In genomic region chr7:25274571-25274970, GRCm38 (mm10) we compare ENCODE assay signal across 10 mouse cellular contexts. TPM values are rescaled to one million over a fixed set of nuclear protein-coding genes. Genes with fewer than 3 reads are reported as not detected.
A peak's percentile ranks its signal among the peaks of the same experiment; 100 is the strongest.
DNase-seq lines count a peak whose midpoint lies in the region; ATAC-seq lines count a peak whose summit lies in the region.
"Had no signal": no experiment of that assay in that cellular context is flagged by ENCODE, and none has a peak within 500 bp of the region (broad histone marks: within the 10 kb centered on the region; RNA-seq: fewer than 3 reads in every experiment).

No protein-coding gene starts in this region.

- H3K27me3 ChIP-seq in heart, embryonic 12.5 days (replicated peaks), result no peaks in the 10 kb centered on the region
- no peaks in the 10 kb centered on the region for H3K27me3 ChIP-seq in erythroblast, embryonic 14.5 days (ENCODE audit: control insufficient read depth)
- H3K27me3 ChIP-seq in liver, embryonic 13.5 days, result no peaks in the 10 kb centered on the region

- no peak overlapping the region for H3K27ac ChIP-seq in heart, embryonic 12.5 days (ENCODE audit: poor library complexity, severe bottlenecking)
- peak overlapping the region; percentile 96 for H3K27ac ChIP-seq in liver, embryonic 13.5 days

- peaks cover 71% of the 10 kb centered on the region for H3K4me1 ChIP-seq in heart, embryonic 12.5 days (replicated peaks)
- H3K4me1 ChIP-seq in erythroblast, embryonic 14.5 days (ENCODE audit: control insufficient read depth), result peaks cover 100% of the 10 kb centered on the region
- peaks cover 97% of the 10 kb centered on the region for H3K4me1 ChIP-seq in liver, embryonic 13.5 days (replicated peaks)

- DNase-seq in heart, adult 8-10 months (ENCODE audit: low spot score), result no peak
- peak; percentile 76 for DNase-seq in 416B (ENCODE audit: low read depth)
- DNase-seq in liver, embryonic 13.5 days, result no peak
- no peak for DNase-seq in ovary, postnatal 10 days (ENCODE audit: low spot score)
- DNase-seq in adrenal gland, postnatal 36 days, result no peak
- DNase-seq in frontal cortex, adult 2 months (ENCODE audit: extremely low spot score in 1 of 2, low spot score in 1 of 2), result no peak

- peaks cover 39% of the 10 kb centered on the region for H3K36me3 ChIP-seq in heart, embryonic 12.5 days
- peaks cover 77% of the 10 kb centered on the region for H3K36me3 ChIP-seq in erythroblast, embryonic 14.5 days (ENCODE audit: control insufficient read depth)
- peaks cover 33% of the 10 kb centered on the region for H3K36me3 ChIP-seq in liver, embryonic 13.5 days

- peak overlapping the region; percentile 34 for H3K9ac ChIP-seq in heart, embryonic 12.5 days
- peak overlapping the region; percentile 83 for H3K9ac ChIP-seq in liver, embryonic 13.5 days

- H3K4me2 ChIP-seq in heart, embryonic 12.5 days, result no peak overlapping the region
- H3K4me2 ChIP-seq in liver, embryonic 13.5 days, result peak overlapping the region; percentile 61

- H3K9me3 ChIP-seq in heart, embryonic 12.5 days (replicated peaks), result no peaks in the 10 kb centered on the region
- no peaks in the 10 kb centered on the region for H3K9me3 ChIP-seq in erythroblast, embryonic 14.5 days (ENCODE audit: control insufficient read depth, low read length)
- H3K9me3 ChIP-seq in liver, embryonic 13.5 days (replicated peaks), result no peaks in the 10 kb centered on the region

- ATAC-seq in heart, embryonic 12.5 days (ENCODE audit: insufficient number of reproducible peaks, low FRiP score), result no peak
- 0 out of 2 replicates have a peak, but pooled peaks have one; percentile 13 for ATAC-seq in liver, embryonic 13.5 days (ENCODE audit: low read depth)
- ATAC-seq: midbrain, embryonic 16.5 days had no signal

- 53% methylated on average over 5 of the region's 5 CpGs for WGBS in heart, embryonic 12.5 days
- 33% methylated on average over 5 of the region's 5 CpGs for WGBS in liver, embryonic 13.5 days (ENCODE audit: insufficient replicate concordance)

- no peak overlapping the region for H3K4me3 ChIP-seq in heart, embryonic 12.5 days
- H3K4me3 ChIP-seq in erythroblast, embryonic 14.5 days (replicated peaks), result peak overlapping the region; percentile 54
- peak overlapping the region; percentile 23 for H3K4me3 ChIP-seq in liver, embryonic 13.5 days (replicated peaks)

RNA-seq across cellular contexts. Expression of gene Cic, which starts 7.1 kb away (rescaled TPM):
- 28.8 and 30.5 TPM in 2 replicates for polyA plus RNA-seq in heart, embryonic 12.5 days (2016; fragmentation: Nextera tagmentation; extraction: Ambion mirVana)
- 10 to 100 TPM; 52.0 to 71.5 (median 59.6) TPM for total RNA-seq in heart, adult 8-10 months (2022)
- 47.3 and 55.9 TPM in 2 replicates for polyA plus RNA-seq in erythroblast, embryonic 14.5 days (2012)
- polyA plus RNA-seq in liver, embryonic 13.5 days (2015; fragmentation: Nextera tagmentation; extraction: Ambion mirVana), result 9.7 and 10.4 TPM in 2 replicates
- 100 to 1,000 TPM in 1 of 2 experiments, 10 to 100 TPM in 1; 94.8 to 116 TPM for total RNA-seq in adrenal gland, postnatal 36 days (2021)
- polyA plus RNA-seq in frontal cortex, adult 2 months (2012; rRNA removed), result 92.4 and 104 TPM in 2 replicates

RNA-seq across cellular contexts. Expression of gene Pafah1b3, which starts 23.2 kb away (rescaled TPM):
- polyA plus RNA-seq in heart, embryonic 12.5 days (2016; fragmentation: Nextera tagmentation; extraction: Ambion mirVana), result 127 and 131 TPM in 2 replicates
- 1 to 10 TPM; 3.9 to 4.6 (median 3.9) TPM for total RNA-seq in heart, adult 8-10 months (2022)
- polyA plus RNA-seq in erythroblast, embryonic 14.5 days (2012), result 1.2 TPM in 2 replicates
- polyA plus RNA-seq in liver, embryonic 13.5 days (2015; fragmentation: Nextera tagmentation; extraction: Ambion mirVana), result 29.3 and 31.6 TPM in 2 replicates
- 10 to 100 TPM; 32.7 to 34.0 TPM for total RNA-seq in adrenal gland, postnatal 36 days (2021)
- polyA plus RNA-seq in frontal cortex, adult 2 months (2012; rRNA removed), result 33.5 and 43.0 TPM in 2 replicates

RNA-seq across cellular contexts. Expression of gene Erf, which starts 24.0 kb away (rescaled TPM):
- 17.6 and 20.4 TPM in 2 replicates for polyA plus RNA-seq in heart, embryonic 12.5 days (2016; fragmentation: Nextera tagmentation; extraction: Ambion mirVana)
- total RNA-seq in heart, adult 8-10 months (2022), result 10 to 100 TPM; 17.2 to 22.5 (median 21.2) TPM
- 3.2 and 3.6 TPM in 2 replicates for polyA plus RNA-seq in erythroblast, embryonic 14.5 days (2012)
- polyA plus RNA-seq in liver, embryonic 13.5 days (2015; fragmentation: Nextera tagmentation; extraction: Ambion mirVana), result 4.3 TPM in 2 replicates
- 10 to 100 TPM; 25.4 to 40.9 TPM for total RNA-seq in adrenal gland, postnatal 36 days (2021)
- 38.9 TPM in 2 replicates for polyA plus RNA-seq in frontal cortex, adult 2 months (2012; rRNA removed)

RNA-seq across cellular contexts. Expression of gene Prr19, which starts 26.6 kb away (rescaled TPM):
- not detected in 2 replicates for polyA plus RNA-seq in heart, embryonic 12.5 days (2016; fragmentation: Nextera tagmentation; extraction: Ambion mirVana)
- not detected for total RNA-seq in heart, adult 8-10 months (2022)
- polyA plus RNA-seq in erythroblast, embryonic 14.5 days (2012), result not detected in 2 replicates
- not detected in 2 replicates for polyA plus RNA-seq in liver, embryonic 13.5 days (2015; fragmentation: Nextera tagmentation; extraction: Ambion mirVana)
- total RNA-seq in adrenal gland, postnatal 36 days (2021), result not detected
- 0.17 and 0.28 TPM in 2 replicates for polyA plus RNA-seq in frontal cortex, adult 2 months (2012; rRNA removed)

RNA-seq across cellular contexts. Expression of gene Tmem145, which starts 31.3 kb away (rescaled TPM):
- polyA plus RNA-seq in heart, embryonic 12.5 days (2016; fragmentation: Nextera tagmentation; extraction: Ambion mirVana), result 0.23 and 0.30 TPM in 2 replicates
- under 1 TPM in 1 of 4 experiments, not detected in 3; 0.14 TPM for total RNA-seq in heart, adult 8-10 months (2022)
- not detected in 2 replicates for polyA plus RNA-seq in erythroblast, embryonic 14.5 days (2012)
- 0.10 TPM in 1 of 2 replicates, not detected in the other for polyA plus RNA-seq in liver, embryonic 13.5 days (2015; fragmentation: Nextera tagmentation; extraction: Ambion mirVana)
- total RNA-seq in adrenal gland, postnatal 36 days (2021), result 1 to 10 TPM; 1.5 to 1.6 TPM
- 74.6 and 90.4 TPM in 2 replicates for polyA plus RNA-seq in frontal cortex, adult 2 months (2012; rRNA removed)
- polyA plus RNA-seq: gonadal fat pad, adult 2 months had no signal

Comparison
In these comparisons a context has a peak if more than half of its experiments do, and no peak if none do; other contexts are left out.
1. RNA of gene Pafah1b3, which starts 23.2 kb away (polyA plus RNA-seq): 127 to 131 TPM in heart, embryonic 12.5 days, 33.5 to 43.0 TPM in frontal cortex, adult 2 months and 29.3 to 31.6 TPM in liver, embryonic 13.5 days; 1.2 TPM in erythroblast, embryonic 14.5 days; every median in the first group is over 10 times any median in the second.